Mouse (Mus musculus) cerebellum, postnatal 4 days (tissue): Measurements from ENCODE around the gene Ctrc.

ENCODE experiments used
- DNase-seq, 2 experiments: peaks; one replicate each; pipeline ENCODE4 v3.0.0; 2022; ENCODE audit warnings: low spot score in 2 of 2, mixed read lengths in 1 of 2

Ctrc gene

GRCm38 (mm10) chr4:141867498-141867897, 21.3 kb upstream of the Ctrc start:
- DNase-seq: peak; percentile 51 to 78

GRCm38 (mm10) chr4:141866933-141867490, 20.9 kb upstream of the Ctrc start:
- DNase-seq: no peak

GRCm38 (mm10) chr4:141865600-141865999, 19.4 kb upstream of the Ctrc start:
- no peak for DNase-seq

GRCm38 (mm10) chr4:141865006-141865405, 18.8 kb upstream of the Ctrc start:
- no peak for DNase-seq

- DNase-seq: no peak
Observed at GRCm38 (mm10) chr4:141864506-141864905, 18.3 kb upstream of the Ctrc start.

- DNase-seq: no peak
Observed at GRCm38 (mm10) chr4:141863726-141864280, 17.6 kb upstream of the Ctrc start.

GRCm38 (mm10) chr4:141862867-141863266, 16.7 kb upstream of the Ctrc start:
- DNase-seq: no peak

GRCm38 (mm10) chr4:141861591-141862295, 15.6 kb upstream of the Ctrc start:
- peak in 1 of 2 experiments; percentile 19 for DNase-seq

- DNase-seq: no peak
Observed at GRCm38 (mm10) chr4:141860246-141860841, 14.2 kb upstream of the Ctrc start.

GRCm38 (mm10) chr4:141859351-141859750, 13.2 kb upstream of the Ctrc start:
- no peak for DNase-seq

- no peak for DNase-seq
Observed at GRCm38 (mm10) chr4:141858501-141858900, 12.3 kb upstream of the Ctrc start.

- DNase-seq: peak; percentile 87 to 92
Observed at GRCm38 (mm10) chr4:141857422-141857930, 11.3 kb upstream of the Ctrc start.

GRCm38 (mm10) chr4:141853437-141853836, 7.3 kb upstream of the Ctrc start:
- peak in 1 of 2 experiments; percentile 65 for DNase-seq

- no peak for DNase-seq
Observed at GRCm38 (mm10) chr4:141834536-141835095, 11.5 kb downstream of the Ctrc start.

GRCm38 (mm10) chr4:141833911-141834310, 12.2 kb downstream of the Ctrc start:
- DNase-seq: no peak

GRCm38 (mm10) chr4:141831361-141831760, 14.8 kb downstream of the Ctrc start:
- no peak for DNase-seq

- no peak for DNase-seq
Observed at GRCm38 (mm10) chr4:141830381-141830780, 15.8 kb downstream of the Ctrc start.

GRCm38 (mm10) chr4:141828177-141828576, 18.0 kb downstream of the Ctrc start:
- no peak for DNase-seq

GRCm38 (mm10) chr4:141827401-141827800, 18.8 kb downstream of the Ctrc start:
- DNase-seq: no peak

GRCm38 (mm10) chr4:141826060-141826459, 20.1 kb downstream of the Ctrc start, which contains the start of gene Cela2a:
Gene Cela2a, minus strand, starts transcription at chr4:141826160.
- DNase-seq: no peak

GRCm38 (mm10) chr4:141822979-141823378, 23.2 kb downstream of the Ctrc start:
- DNase-seq: peak in 1 of 2 experiments; percentile 7

- DNase-seq: peak in 1 of 2 experiments; percentile 19
Observed at GRCm38 (mm10) chr4:141822089-141822488, 24.1 kb downstream of the Ctrc start.
